Mouse (Mus musculus): Measurements from ENCODE around the gene Rpp21. TPM values are rescaled to one million over a fixed set of nuclear protein-coding genes. Genes with fewer than 3 reads are reported as not detected.
A peak's percentile ranks its signal among the peaks of the same experiment; 100 is the strongest.

Gene Rpp21
- polyA plus RNA-seq, 1 experiment from 2014 or later, result 103 TPM

DNA sequence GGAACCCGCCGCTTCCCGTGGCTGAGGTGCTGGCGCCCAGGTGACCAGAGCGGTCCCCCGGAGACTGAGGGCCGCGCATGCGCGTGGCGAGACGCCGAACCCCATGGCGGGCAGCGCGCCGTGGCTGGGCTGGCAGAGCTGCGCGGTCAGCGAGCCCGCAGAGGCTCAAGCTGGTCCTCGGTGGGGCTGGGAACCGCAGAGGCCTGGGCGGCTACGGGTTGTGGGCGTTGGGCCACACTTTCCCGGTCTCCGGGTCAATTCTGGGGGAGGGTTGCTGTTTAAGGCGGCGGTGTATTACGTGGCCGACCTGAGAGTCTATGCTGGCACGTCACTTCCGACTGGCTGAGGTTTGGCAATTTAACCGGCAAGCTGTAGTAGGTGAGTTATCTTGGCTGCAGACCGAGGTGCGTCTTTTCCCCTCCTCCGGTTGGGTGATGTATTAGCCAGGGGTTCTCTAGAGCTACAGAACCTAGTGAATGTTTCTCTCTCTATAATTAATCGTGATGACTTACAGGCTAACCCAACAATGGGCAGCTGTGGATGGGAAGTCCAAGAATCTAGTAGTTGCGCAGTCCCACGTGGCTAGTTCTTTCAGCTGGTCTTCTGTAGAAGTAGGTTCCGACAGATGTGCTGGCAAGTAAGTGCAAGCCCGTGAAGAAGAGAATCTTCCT, 13.9 kb upstream of the Rpp21 start, which contains the start of gene Trim39:
Gene Trim39, minus strand, starts transcription at position 662 of the 671 bp plus-strand sequence.
- Histone ChIP-seq H3K4me1 (replicated peaks; ENCODE audit: control insufficient read depth, insufficient read depth, low read length) (peaks cover 4% of the 10 kb centered on the region), H3K9me3 (ENCODE audit: control insufficient read depth) (no peaks in the 10 kb centered on the region), H3K9ac (ENCODE audit: low read depth, low read length) (peak within 1 kb of the TSS; percentile 96), H3K27ac (ENCODE audit: low read depth, low read length) (peak within 1 kb of the TSS; percentile 94), H3K36me3 (ENCODE audit: control insufficient read depth, insufficient read depth) (peaks cover 22% of the 10 kb centered on the region), H3K4me2 (replicated peaks; ENCODE audit: low read depth) (peak within 1 kb of the TSS; percentile 73), H3K4me3 (ENCODE audit: low read depth, low read length) (peak within 1 kb of the TSS; percentile 93), H3K27me3 (replicated peaks; ENCODE audit: control insufficient read depth, insufficient read depth, low read length) (no peaks in the 10 kb centered on the region)
- peak; percentile 86 for ATAC-seq
- no peak for TF ChIP-seq CTCF (IDR thresholded peaks at IDR 0.05; ENCODE audit: low read depth)
- WGBS, result 1% methylated on average over 39 of the region's 43 CpGs

- peaks cover 4% of the 10 kb centered on the region for H3K4me1 ChIP-seq (replicated peaks; ENCODE audit: control insufficient read depth, insufficient read depth, low read length)
- no peaks in the 10 kb centered on the region for H3K9me3 ChIP-seq (ENCODE audit: control insufficient read depth)
- 0 out of 2 replicates have a peak, but pooled peaks have one; percentile 4 for TF ChIP-seq CTCF (IDR thresholded peaks at IDR 0.05; ENCODE audit: low read depth)
- peak overlapping the region; percentile 94 for H3K27ac ChIP-seq (ENCODE audit: low read depth, low read length)
- no peaks in the 10 kb centered on the region for H3K27me3 ChIP-seq (replicated peaks; ENCODE audit: control insufficient read depth, insufficient read depth, low read length)
- H3K36me3 ChIP-seq (ENCODE audit: control insufficient read depth, insufficient read depth), result peaks cover 22% of the 10 kb centered on the region
- H3K4me2 ChIP-seq (replicated peaks; ENCODE audit: low read depth), result peak overlapping the region; percentile 73
- peak; percentile 92 for ATAC-seq
- H3K9ac ChIP-seq (ENCODE audit: low read depth, low read length), result peak overlapping the region; percentile 96
- WGBS, result under 1% methylated on average over 79 of the region's 84 CpGs
- H3K4me3 ChIP-seq (ENCODE audit: low read depth, low read length), result peak overlapping the region; percentile 93
Measured at GRCm38 (mm10) chr17:36270956-36271585, 13.2 kb upstream of the Rpp21 start.

GRCm38 (mm10) chr17:36265834-36266233, 8.0 kb upstream of the Rpp21 start:
- Histone ChIP-seq H3K27ac (ENCODE audit: low read depth, low read length) (no peak overlapping the region), H3K4me3 (ENCODE audit: low read depth, low read length) (no peak overlapping the region), H3K4me2 (replicated peaks; ENCODE audit: low read depth) (no peak overlapping the region), H3K9me3 (ENCODE audit: control insufficient read depth) (no peaks in the 10 kb centered on the region), H3K36me3 (ENCODE audit: control insufficient read depth, insufficient read depth) (peaks cover 54% of the 10 kb centered on the region), H3K27me3 (replicated peaks; ENCODE audit: control insufficient read depth, insufficient read depth, low read length) (no peaks in the 10 kb centered on the region), H3K4me1 (replicated peaks; ENCODE audit: control insufficient read depth, insufficient read depth, low read length) (no peaks in the 10 kb centered on the region; the same call in 1 of the 2 replicates), H3K9ac (ENCODE audit: low read depth, low read length) (no peak overlapping the region)
- TF ChIP-seq CTCF (IDR thresholded peaks at IDR 0.05; ENCODE audit: low read depth), result peak; percentile 61
- no peak for ATAC-seq
- 76% methylated on average over 5 of the region's 5 CpGs for WGBS

GRCm38 (mm10) chr17:36264273-36264925, 6.5 kb upstream of the Rpp21 start:
- H3K36me3 ChIP-seq (ENCODE audit: control insufficient read depth, insufficient read depth), result peaks cover 64% of the 10 kb centered on the region
- no peak for TF ChIP-seq CTCF (IDR thresholded peaks at IDR 0.05; ENCODE audit: low read depth)
- no peaks in the 10 kb centered on the region for H3K4me1 ChIP-seq (replicated peaks; ENCODE audit: control insufficient read depth, insufficient read depth, low read length)
- WGBS, result 89% methylated on average over 3 of the region's 3 CpGs
- H3K4me3 ChIP-seq (ENCODE audit: low read depth, low read length), result no peak overlapping the region
- no peak overlapping the region for H3K27ac ChIP-seq (ENCODE audit: low read depth, low read length)
- H3K27me3 ChIP-seq (replicated peaks; ENCODE audit: control insufficient read depth, insufficient read depth, low read length), result no peaks in the 10 kb centered on the region
- no peak overlapping the region for H3K4me2 ChIP-seq (replicated peaks; ENCODE audit: low read depth)
- H3K9ac ChIP-seq (ENCODE audit: low read depth, low read length), result no peak overlapping the region
- ATAC-seq, result no peak
- no peaks in the 10 kb centered on the region for H3K9me3 ChIP-seq (ENCODE audit: control insufficient read depth)

DNA sequence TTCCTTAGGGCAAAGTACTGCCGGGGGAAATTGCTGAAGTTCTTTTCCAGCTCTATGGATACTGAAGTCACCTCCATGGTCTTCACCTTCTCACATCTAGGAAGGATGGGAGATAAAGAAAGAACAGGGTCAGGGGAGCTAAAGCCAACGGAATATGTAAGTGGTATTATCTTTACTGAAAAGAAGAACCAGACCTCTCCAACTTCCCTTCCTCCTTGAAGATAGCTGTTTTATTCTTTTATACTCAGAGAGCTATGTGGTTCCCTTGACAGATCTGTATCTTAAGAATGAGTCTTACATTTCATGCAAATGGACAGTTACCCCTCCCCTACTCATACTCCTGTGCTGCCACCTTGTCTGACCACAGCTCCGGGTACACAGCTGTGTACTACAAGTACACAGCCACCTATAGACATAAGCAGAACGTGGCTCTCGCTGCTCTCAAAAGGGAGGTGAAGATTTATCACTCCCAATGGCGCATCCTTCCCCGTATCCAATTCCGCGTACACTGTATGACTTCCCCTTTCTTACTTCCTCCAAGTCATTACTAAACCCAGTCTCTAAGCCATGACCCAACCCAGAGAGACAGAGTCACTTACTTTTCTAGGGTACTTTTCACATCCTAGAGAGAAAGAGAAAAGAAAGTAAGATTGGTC, 3.8 kb upstream of the Rpp21 start:
- H3K36me3 ChIP-seq (ENCODE audit: control insufficient read depth, insufficient read depth), result peaks cover 49% of the 10 kb centered on the region
- no peak for TF ChIP-seq CTCF (IDR thresholded peaks at IDR 0.05; ENCODE audit: low read depth)
- WGBS, result 90% methylated on average over 9 of the region's 9 CpGs

More for the DNA sequence above, 3.8 kb upstream of the Rpp21 start:
- no peaks in the 10 kb centered on the region for H3K27me3 ChIP-seq (replicated peaks; ENCODE audit: control insufficient read depth, insufficient read depth, low read length)
- no peaks in the 10 kb centered on the region for H3K9me3 ChIP-seq (ENCODE audit: control insufficient read depth)
- no peak overlapping the region for H3K9ac ChIP-seq (ENCODE audit: low read depth, low read length)
- no peak for ATAC-seq
- H3K4me1 ChIP-seq (replicated peaks; ENCODE audit: control insufficient read depth, insufficient read depth, low read length), result no peaks in the 10 kb centered on the region
- H3K4me3 ChIP-seq (ENCODE audit: low read depth, low read length), result no peak overlapping the region
- no peak overlapping the region for H3K4me2 ChIP-seq (replicated peaks; ENCODE audit: low read depth)
- H3K27ac ChIP-seq (ENCODE audit: low read depth, low read length), result no peak overlapping the region
